ENCODE assay signal across 14 mouse cellular contexts in the genomic region with DNA sequence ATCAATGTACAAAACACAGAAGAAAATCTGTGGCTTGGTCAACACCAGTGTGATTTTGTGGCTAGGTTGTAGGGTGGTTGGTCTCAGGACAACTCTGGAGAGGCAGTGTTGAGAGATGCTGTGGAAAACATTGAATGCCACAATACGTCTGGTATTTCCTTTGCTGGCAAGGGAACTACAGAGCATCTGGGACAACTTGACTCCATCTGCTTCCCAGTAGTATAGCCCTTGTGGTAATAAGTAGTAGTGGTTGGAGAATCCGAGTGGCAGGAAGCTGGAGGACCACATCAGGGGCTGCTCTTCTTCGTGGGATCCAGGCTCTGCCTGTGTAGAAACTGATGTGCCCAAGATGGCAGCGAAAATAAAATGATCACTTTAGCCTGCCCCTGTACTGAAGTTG. TPM values are rescaled to one million over a fixed set of nuclear protein-coding genes. Genes with fewer than 3 reads are reported as not detected.
A peak's percentile ranks its signal among the peaks of the same experiment; 100 is the strongest.
DNase-seq lines count a peak whose midpoint lies in the region; ATAC-seq lines count a peak whose summit lies in the region.
"Had no signal": no experiment of that assay in that cellular context is flagged by ENCODE, and none has a peak within 500 bp of the region (broad histone marks: within the 10 kb centered on the region; RNA-seq: fewer than 3 reads in every experiment).

No protein-coding gene starts in this region.

- H3K4me2 ChIP-seq in hindbrain, embryonic 16.5 days (ENCODE audit: low read length), result no peak overlapping the region
- no peak overlapping the region for H3K4me2 ChIP-seq in hindbrain, embryonic 12.5 days (replicated peaks)

- H3K4me1 ChIP-seq in hindbrain, embryonic 16.5 days (ENCODE audit: control insufficient read depth, insufficient read depth, low read depth, low read length), result peaks cover 10% of the 10 kb centered on the region
- H3K4me1 ChIP-seq in hindbrain, embryonic 12.5 days, result peaks cover 22% of the 10 kb centered on the region

- DNase-seq in 3T3-L1 (ENCODE audit: low read depth, low spot score), result peak; percentile 83
- DNase-seq in brain, adult 2 months (ENCODE audit: low read depth, low spot score), result peak; percentile 40
- DNase-seq in layer of hippocampus, postnatal 14 days (ENCODE audit: low spot score in 2 of 2), result peak; percentile 37 to 61
- no peak for DNase-seq in retina, postnatal 1 day
- DNase-seq in cerebellum, postnatal 4 days (ENCODE audit: low spot score in 2 of 2), result no peak
- DNase-seq: cerebellum, postnatal 25 days had no signal

- ATAC-seq in hindbrain, embryonic 16.5 days, result peak; percentile 22; the same call in 1 of the 2 replicates
- ATAC-seq in hindbrain, embryonic 12.5 days (ENCODE audit: low FRiP score), result no peak
- ATAC-seq: activated CD4-positive, CD25-positive, alpha-beta regulatory T cell, adult 4 months had no signal

- no peaks in the 10 kb centered on the region for H3K9me3 ChIP-seq in hindbrain, embryonic 16.5 days (ENCODE audit: control insufficient read depth, low read length)
- H3K9me3 ChIP-seq in hindbrain, embryonic 12.5 days (replicated peaks), result no peaks in the 10 kb centered on the region
- H3K9me3 ChIP-seq: forebrain, embryonic 10.5 days had no signal

- no peak overlapping the region for H3K9ac ChIP-seq in hindbrain, embryonic 16.5 days (ENCODE audit: low read depth, low read length)
- H3K9ac ChIP-seq in hindbrain, embryonic 12.5 days, result no peak overlapping the region
- H3K9ac ChIP-seq: liver, embryonic 14.5 days had no signal

- no peaks in the 10 kb centered on the region for H3K36me3 ChIP-seq in hindbrain, embryonic 16.5 days (ENCODE audit: control insufficient read depth, insufficient read depth, low read length)
- no peaks in the 10 kb centered on the region for H3K36me3 ChIP-seq in hindbrain, embryonic 12.5 days
- H3K36me3 ChIP-seq: forebrain, embryonic 10.5 days had no signal

- WGBS in hindbrain, embryonic 16.5 days, result 71% methylated on average over 4 of the region's 4 CpGs
- WGBS in hindbrain, embryonic 12.5 days, result 82% methylated on average over 4 of the region's 4 CpGs

- H3K27ac ChIP-seq in hindbrain, embryonic 16.5 days (ENCODE audit: low read depth, low read length), result no peak overlapping the region
- no peak overlapping the region for H3K27ac ChIP-seq in hindbrain, embryonic 12.5 days
- H3K27ac ChIP-seq: liver, embryonic 14.5 days had no signal

- H3K4me3 ChIP-seq in hindbrain, embryonic 16.5 days (ENCODE audit: low read length), result no peak overlapping the region
- no peak overlapping the region for H3K4me3 ChIP-seq in hindbrain, embryonic 12.5 days
- H3K4me3 ChIP-seq: forebrain, embryonic 10.5 days had no signal

- no peaks in the 10 kb centered on the region for H3K27me3 ChIP-seq in hindbrain, embryonic 16.5 days (replicated peaks; ENCODE audit: control insufficient read depth, insufficient read depth, low read length)
- no peaks in the 10 kb centered on the region for H3K27me3 ChIP-seq in hindbrain, embryonic 12.5 days

RNA-seq across cellular contexts. Expression of a gene that starts 21.7 kb away (rescaled TPM):
- polyA plus RNA-seq in hindbrain, embryonic 16.5 days (2015; fragmentation: Nextera tagmentation; extraction: Ambion mirVana), result not detected in 2 replicates
- 0.18 and 0.22 TPM in 2 replicates for polyA plus RNA-seq in hindbrain, embryonic 12.5 days (2016; fragmentation: Nextera tagmentation; extraction: Ambion mirVana)
- total RNA-seq in layer of hippocampus, postnatal 14 days (2021), result under 1 TPM; 0.41 to 0.60 TPM
- total RNA-seq: megakaryocyte, adult 5-6 weeks had no signal
- polyA plus RNA-seq: activated CD4-positive, CD25-positive, alpha-beta regulatory T cell, adult 4 months; forebrain, embryonic 10.5 days; large intestine, adult 2 months; liver, embryonic 14.5 days; neural tube, embryonic 11.5 days had no signal

RNA-seq across cellular contexts. Expression of a gene that starts 30.4 kb away (rescaled TPM):
- 9.9 and 13.0 TPM in 2 replicates for polyA plus RNA-seq in hindbrain, embryonic 16.5 days (2015; fragmentation: Nextera tagmentation; extraction: Ambion mirVana)
- polyA plus RNA-seq in hindbrain, embryonic 12.5 days (2016; fragmentation: Nextera tagmentation; extraction: Ambion mirVana), result 19.4 and 22.2 TPM in 2 replicates
- total RNA-seq in layer of hippocampus, postnatal 14 days (2021), result 1 to 10 TPM; 2.8 to 6.2 TPM

Comparison
In these comparisons a context has a peak if more than half of its experiments do, and no peak if none do; other contexts are left out.
1. DNase-seq: peak in 3T3-L1 (single experiment), brain, adult 2 months (single experiment) and layer of hippocampus, postnatal 14 days (2 of 2); none in retina, postnatal 1 day (single experiment) and cerebellum, postnatal 4 days (0 of 2).